Mouse (Mus musculus) heart, postnatal 25 days (tissue): ENCODE measurements at regions not wholly inside any gene's neighbourhood (a gene's known extent, or its start where the extent isn't known, plus 50 kb on each side); places are given as distances from the start of the nearest gene placed in this dataset.

Experiments
- DNase-seq: peaks from one replicate; pipeline ENCODE4 v3.0.0; 2022; ENCODE audit warnings: low spot score
- intact Hi-C: fragments of 180-260 bp; cut with DNase I; formaldehyde crosslinking; loops from one replicate; pipeline ENCODE4 v1.15.1; 2025

DNA sequence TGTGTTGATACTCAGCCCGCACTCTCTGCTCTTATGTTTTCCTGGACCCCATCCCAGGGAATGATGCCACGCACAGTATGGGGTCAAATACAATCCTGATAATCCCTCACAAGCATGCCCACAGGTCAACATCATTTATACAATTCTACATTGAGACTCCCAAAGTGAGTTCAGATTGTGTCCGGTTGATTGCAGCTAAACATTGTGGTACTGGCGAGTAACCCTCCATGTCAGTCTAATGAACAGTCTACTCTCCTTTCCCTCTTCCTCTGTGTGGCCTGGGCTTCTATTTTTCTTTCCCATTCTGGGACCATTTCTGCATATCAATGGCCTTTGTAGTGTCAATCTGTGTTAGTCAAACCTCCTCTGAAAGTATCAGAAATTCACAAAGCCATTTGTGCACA, 112.6 kb upstream of the Gria1 start:
- intact Hi-C loops: no loop called here
- DNase-seq: no peak

DNA sequence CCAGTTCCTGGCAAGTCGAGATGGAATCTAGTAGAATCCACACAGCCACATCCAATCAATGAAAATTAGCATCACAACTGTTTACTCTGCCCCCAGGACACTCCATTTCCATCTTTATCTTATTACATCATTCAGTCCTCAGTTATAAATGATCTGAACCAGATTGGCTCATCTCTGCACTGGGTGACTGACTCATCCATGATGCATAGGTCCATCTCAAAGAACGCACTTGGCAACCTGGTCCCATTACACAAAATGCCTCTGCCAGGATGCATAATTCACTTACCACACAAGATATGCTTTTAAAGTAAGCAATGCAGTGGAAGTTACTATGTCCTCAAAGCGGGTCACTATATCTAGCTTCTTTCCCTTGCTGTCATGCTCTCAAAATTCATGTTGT, 110.0 kb upstream of the Gria1 start:
- DNase-seq: no peak
- intact Hi-C loops: no loop called here

DNA sequence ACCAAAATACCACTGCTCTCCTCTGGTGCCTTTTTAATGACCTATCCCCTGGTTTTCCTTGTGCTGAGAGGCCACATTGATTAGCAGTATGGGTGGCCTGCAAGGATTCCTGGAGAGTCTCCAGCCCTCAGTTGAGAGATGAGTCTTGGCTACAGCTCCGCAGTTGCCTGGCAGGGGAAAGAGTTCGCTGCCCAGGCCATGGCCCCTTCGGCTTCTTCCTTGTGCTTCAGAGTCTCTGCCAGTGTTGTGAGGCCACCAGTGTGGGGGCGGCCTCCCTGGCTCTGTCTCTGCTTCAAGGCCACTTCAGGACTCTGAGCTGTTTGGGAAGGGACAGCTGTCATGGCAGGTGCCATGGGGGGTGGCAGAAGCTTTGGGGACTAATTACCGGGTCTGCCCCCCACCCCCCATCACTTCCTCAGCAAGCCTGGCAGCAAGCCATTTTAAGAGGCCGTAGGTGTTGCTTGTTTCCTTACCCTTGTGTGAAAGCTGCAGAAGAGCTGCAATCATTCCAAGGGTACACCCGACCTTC, 85.8 kb upstream of the Gria1 start:
- DNase-seq: no peak
- intact Hi-C loops: no loop called here

DNA sequence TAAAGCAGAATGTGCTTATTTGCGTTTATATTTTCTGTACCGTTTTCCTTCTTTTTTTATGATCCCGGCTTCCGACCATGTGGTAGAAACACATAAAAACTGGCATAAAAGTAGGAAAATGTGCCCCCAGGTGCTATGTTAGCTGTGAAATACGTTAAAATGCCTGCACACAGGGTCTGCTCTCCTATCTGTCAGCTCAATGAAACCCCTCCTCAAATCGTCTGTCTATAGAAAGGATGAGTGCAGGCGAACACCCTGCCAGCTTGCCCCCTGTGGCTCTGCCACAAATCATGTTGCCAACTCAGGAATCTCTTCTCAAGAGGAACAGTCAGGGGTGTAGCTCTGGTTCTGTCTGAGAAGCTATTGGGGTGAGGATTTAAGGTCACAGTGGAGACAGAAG, 78.4 kb upstream of the Gria1 start:
- intact Hi-C loops: no loop called here
- no peak for DNase-seq

DNA sequence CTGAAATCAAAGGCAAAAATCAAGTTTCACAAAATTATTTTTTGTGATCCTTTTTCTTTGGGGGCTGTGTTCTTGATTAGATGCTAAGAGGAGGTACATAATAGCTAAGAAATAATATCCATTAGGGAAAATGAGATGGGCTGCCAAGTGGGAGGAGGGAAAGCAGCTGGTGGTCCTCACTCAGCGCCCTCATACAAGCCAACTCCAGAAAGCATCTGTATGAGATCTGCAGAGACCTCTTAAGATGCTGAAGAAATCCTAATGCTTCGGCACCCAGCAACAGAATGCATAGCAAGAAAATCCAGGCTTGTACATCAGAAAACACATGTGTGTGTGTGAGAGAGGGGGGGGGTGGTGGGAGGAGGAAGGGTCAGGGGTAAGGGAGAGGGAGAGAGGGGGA, 58.8 kb upstream of the Gria1 start:
- intact Hi-C loops: no loop called here
- no peak for DNase-seq

DNA sequence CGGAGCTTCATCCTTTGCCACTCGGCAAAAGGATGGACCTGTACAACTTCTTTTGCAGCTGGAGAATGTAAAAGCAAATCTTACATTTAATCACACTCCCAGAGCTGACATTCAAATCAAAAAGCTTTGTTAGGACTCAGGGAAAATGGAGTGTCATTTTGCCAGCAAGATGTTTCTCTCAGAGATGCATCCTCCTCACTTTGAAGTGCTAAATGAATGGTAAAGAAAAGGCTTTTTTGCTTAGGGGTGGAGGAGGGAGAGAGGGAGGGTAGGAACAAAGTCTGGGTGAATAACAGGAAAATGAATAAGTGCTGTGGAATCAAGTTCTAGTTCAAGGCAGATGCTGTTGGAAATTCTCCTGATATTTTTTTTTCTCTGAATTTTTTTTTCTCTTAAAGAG, 53.4 kb upstream of the Gria1 start:
- intact Hi-C loops: no loop called here
- DNase-seq: no peak
